Mouse (Mus musculus) 3T3-L1 (cell line): ENCODE results near the gene 4922502D21Rik.
"Not testable (repeated sequence)": the region's sequence is repeated elsewhere in the genome, so short reads cannot be mapped to it uniquely, and the experiment has no call there.

ENCODE experiments used
- DNase-seq: peaks from one replicate; pipeline ENCODE4 v3.0.0-alpha.2; 2015; ENCODE audit warnings: low read depth, low spot score

4922502D21Rik gene

GRCm38 (mm10) chr6:129331610-129332009 is at the start of gene 4922502D21Rik:
TSS of gene 4922502D21Rik (minus strand) at chr6:129331796.
- no peak for DNase-seq

- DNase-seq, result no peak
These were observed 48.9 kb upstream of the 4922502D21Rik start for GRCm38 (mm10) chr6:129380454-129380853.

GRCm38 (mm10) chr6:129374937-129375471 is 43.4 kb upstream of the 4922502D21Rik start:
- no peak for DNase-seq

- no peak for DNase-seq
These were observed 38.0 kb upstream of the 4922502D21Rik start for GRCm38 (mm10) chr6:129369374-129370132.

- peak; percentile 81 for DNase-seq
These were observed 34.4 kb upstream of the 4922502D21Rik start for GRCm38 (mm10) chr6:129365959-129366359.

GRCm38 (mm10) chr6:129363942-129364341 is 32.3 kb upstream of the 4922502D21Rik start:
- DNase-seq, result no peak

- DNase-seq, result no peak
These were observed 27.9 kb upstream of the 4922502D21Rik start for GRCm38 (mm10) chr6:129359515-129359914.

- no peak for DNase-seq
These were observed 24.8 kb upstream of the 4922502D21Rik start for GRCm38 (mm10) chr6:129356430-129356829.

GRCm38 (mm10) chr6:129355774-129356173 is 24.2 kb upstream of the 4922502D21Rik start:
- DNase-seq, result no peak

DNA sequence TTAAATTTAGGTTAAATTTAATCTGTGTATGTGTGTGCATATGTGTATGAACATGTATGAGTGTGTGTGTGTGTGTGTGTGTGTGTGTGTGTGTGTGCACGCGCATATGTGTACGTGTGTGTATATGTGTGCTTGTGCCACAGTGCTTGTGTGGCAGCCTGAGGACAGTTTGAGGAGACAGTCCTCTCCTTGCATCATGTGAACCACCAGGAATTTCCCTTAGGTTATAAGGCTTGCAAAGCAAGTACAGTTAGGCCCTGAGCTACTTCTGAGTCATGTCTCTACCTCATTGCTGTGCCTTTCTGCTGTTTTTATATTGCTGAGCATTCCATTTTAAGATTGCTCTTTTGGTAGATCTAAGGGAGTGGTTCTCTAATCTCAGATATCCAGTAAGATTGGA is 19.5 kb upstream of the 4922502D21Rik start:
- DNase-seq, result no peak

- DNase-seq, result no peak
These were observed 18.1 kb upstream of the 4922502D21Rik start for GRCm38 (mm10) chr6:129349524-129350352.

DNA sequence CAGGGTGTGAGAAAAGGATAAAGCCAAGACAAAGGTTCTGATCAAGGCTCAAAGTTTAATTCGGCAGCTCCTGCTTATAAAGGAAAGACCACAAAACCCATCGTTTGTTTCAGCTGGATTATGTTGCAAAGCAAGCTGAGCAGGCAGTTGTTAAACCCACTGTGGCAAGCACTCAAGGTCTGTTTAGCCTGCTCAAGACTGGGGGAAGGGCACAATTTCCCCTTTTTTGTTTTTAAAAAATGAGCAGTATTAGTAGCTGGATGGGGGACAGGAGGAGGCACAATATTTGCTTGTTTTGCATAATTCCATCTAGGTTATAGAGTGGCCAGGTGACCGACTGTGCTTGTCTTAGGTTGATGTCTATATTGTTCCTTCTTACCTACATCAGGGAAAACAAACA is 12.8 kb upstream of the 4922502D21Rik start:
- no peak for DNase-seq

GRCm38 (mm10) chr6:129342391-129342790 is 10.8 kb upstream of the 4922502D21Rik start, which contains the start of gene Clec12a:
TSS of gene Clec12a (plus strand) at chr6:129342691.
- DNase-seq, result not testable (repeated sequence)

DNA sequence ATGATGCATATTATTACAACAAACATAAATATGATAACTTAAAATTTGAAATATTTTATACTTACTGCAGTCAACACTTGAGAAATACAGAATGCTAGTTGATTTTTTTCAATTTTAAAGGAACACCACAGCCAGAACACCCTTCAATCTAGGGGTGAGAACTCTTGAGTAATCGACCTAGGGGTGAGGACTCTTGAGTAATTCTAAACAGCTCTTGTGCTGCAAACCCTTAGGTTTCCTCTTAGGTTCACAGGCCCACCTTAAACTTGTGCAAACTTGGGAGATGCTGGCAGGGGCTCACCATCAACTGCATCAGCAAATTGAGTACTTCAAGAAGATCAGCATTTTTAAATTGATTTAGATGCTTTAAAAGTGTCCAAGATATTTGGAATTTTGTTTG is 6.2 kb upstream of the 4922502D21Rik start:
- no peak for DNase-seq

- DNase-seq, result peak; percentile 58
These were observed 2.1 kb upstream of the 4922502D21Rik start for GRCm38 (mm10) chr6:129333674-129334078.

GRCm38 (mm10) chr6:129326568-129327150 is 4.9 kb downstream of the 4922502D21Rik start:
- DNase-seq, result no peak

DNA sequence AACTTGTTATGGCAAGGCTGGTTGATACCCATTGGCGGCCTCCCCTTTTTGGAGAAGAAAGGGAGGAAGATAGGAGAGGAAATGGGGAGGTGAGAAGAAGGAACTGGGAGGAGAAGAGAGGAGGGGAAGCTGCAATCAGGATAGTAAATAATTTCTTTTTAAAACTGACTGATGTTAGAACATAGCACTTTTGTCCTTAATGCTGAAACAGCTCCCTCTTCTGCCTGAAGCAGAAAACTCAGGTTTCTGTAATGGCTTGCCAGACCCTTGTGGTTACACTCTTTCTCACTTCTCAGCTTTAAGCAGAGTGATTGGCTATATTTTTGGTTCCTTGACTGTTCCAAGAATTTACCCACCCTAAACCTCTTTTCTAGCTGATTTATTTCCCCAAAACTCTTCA is 5.6 kb downstream of the 4922502D21Rik start:
- DNase-seq, result no peak

DNA sequence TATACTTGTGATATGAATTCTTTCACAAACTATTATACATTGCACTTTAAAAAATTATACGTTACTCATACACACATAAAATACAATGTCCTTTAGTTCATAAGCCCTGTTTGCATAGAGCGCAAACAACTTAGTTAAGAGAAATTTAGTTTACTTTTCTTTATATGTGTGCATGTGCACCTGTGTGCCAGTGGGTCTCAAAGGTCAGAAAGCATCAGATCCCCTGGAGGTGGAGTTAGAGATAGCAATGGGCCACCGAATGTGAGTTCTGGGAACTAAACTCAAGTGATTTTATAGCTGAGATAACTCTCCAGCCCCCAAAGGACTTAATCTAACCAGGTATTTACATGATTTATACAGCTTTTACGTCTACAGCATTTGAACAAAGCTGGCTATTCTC is 12.3 kb downstream of the 4922502D21Rik start:
- DNase-seq, result no peak

DNA sequence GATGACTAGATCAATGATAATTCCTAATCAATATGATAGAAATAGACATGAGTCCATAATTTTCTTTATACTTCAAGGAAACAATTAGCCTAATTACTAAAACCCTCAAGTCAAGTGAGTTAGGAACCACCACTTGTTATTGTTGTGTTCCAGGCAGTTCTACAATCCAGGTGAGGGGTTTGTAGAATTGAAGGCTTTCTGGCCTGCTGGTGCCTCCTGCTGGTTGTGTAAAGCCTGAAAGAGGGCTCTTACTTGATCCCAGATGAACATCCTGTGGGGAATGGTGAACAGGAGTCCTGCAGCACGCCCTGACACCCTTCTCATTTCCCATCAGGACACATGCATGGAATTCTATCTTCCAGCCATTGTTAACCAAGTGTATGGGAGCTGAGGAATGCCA is 13.2 kb downstream of the 4922502D21Rik start:
- no peak for DNase-seq

DNA sequence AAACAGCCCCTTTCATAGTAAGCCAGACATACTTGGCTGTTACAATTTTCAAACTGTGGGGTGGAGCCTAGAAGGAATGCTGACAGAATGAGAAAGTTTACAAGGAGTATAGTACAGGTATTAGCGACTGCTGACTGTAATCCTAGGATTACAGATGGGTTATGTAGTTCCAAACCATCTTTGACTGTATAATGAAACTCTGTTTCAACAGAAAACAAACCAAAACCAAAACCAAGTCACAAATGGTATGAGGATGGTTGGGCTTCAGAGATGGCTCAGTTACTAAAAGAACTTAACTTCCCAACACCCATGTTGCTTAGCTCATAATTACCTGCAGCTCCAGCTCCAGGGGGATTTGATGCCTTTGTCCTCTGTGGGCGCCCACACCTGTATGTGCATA is 15.1 kb downstream of the 4922502D21Rik start:
- DNase-seq, result no peak

GRCm38 (mm10) chr6:129315698-129316097 is 15.9 kb downstream of the 4922502D21Rik start:
- DNase-seq, result no peak

DNA sequence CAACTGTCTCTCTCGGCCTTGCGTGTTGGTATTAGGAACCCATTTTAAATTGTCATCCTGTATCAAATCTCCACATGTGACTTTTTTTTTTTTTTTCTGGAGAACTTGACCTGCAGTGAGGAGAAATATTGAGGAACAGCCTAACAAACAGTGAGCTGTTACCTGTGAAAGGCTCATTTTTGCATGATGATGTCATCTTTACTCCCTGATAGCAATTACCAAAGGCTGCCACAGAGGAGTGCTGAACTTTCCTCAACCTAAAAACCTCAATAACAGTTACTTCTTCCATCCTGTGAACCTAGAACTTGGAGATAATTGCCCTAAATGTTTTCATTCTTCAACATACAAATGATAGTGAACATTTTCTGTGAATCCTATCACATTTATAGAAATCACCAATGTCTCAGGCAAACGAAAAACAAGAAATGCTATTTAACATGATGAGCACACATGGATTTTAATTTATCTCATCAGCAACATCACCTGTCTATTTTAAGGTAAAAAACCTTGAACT is 16.9 kb downstream of the 4922502D21Rik start:
- DNase-seq, result no peak
